Mouse (Mus musculus): ENCODE results near the gene Gnao1.

Gene Gnao1

GRCm38 (mm10) chr8:93809686-93810027 lies at the start of gene Gnao1:
Gene Gnao1, plus strand, starts transcription at chr8:93809966.
- no peak for DNase-seq (ENCODE audit: low spot score in 2 of 2)

- DNase-seq (ENCODE audit: low spot score in 2 of 2), result no peak
Observed at GRCm38 (mm10) chr8:93777605-93778004, 32.2 kb upstream of the Gnao1 start.

- no peak for DNase-seq (ENCODE audit: low spot score in 2 of 2)
Observed at GRCm38 (mm10) chr8:93809226-93809625, 540 bp upstream of the Gnao1 start.

- peak; percentile 65 to 78 for DNase-seq (ENCODE audit: low spot score in 2 of 2)
Observed at GRCm38 (mm10) chr8:93810028-93810858, 477 bp downstream of the Gnao1 start.

GRCm38 (mm10) chr8:93810859-93811602 lies 1.3 kb downstream of the Gnao1 start:
- DNase-seq (ENCODE audit: low spot score in 2 of 2), result no peak

- no peak for DNase-seq (ENCODE audit: low spot score in 2 of 2)
Observed at GRCm38 (mm10) chr8:93811719-93812475, 2.1 kb downstream of the Gnao1 start.

- no peak for DNase-seq (ENCODE audit: low spot score in 2 of 2)
Observed at GRCm38 (mm10) chr8:93812566-93813404, 3.0 kb downstream of the Gnao1 start.

- peak; percentile 81 to 87 for DNase-seq (ENCODE audit: low spot score in 2 of 2)
Observed at GRCm38 (mm10) chr8:93813405-93813761, 3.6 kb downstream of the Gnao1 start.

GRCm38 (mm10) chr8:93814266-93814665 lies 4.5 kb downstream of the Gnao1 start:
- no peak for DNase-seq (ENCODE audit: low spot score in 2 of 2)

- no peak for DNase-seq (ENCODE audit: low spot score in 2 of 2)
Observed at GRCm38 (mm10) chr8:93816226-93816625, 6.5 kb downstream of the Gnao1 start.

GRCm38 (mm10) chr8:93817366-93817765 lies 7.6 kb downstream of the Gnao1 start:
- no peak for DNase-seq (ENCODE audit: low spot score in 2 of 2)

GRCm38 (mm10) chr8:93819929-93820328 lies 10.2 kb downstream of the Gnao1 start:
- DNase-seq (ENCODE audit: low spot score in 2 of 2), result peak in 1 of 2 experiments; percentile 7

- peak in 1 of 2 experiments; percentile 1 for DNase-seq (ENCODE audit: low spot score in 2 of 2)
Observed at GRCm38 (mm10) chr8:93821327-93821726, 11.6 kb downstream of the Gnao1 start.

- DNase-seq (ENCODE audit: low spot score in 2 of 2), result no peak
Observed at GRCm38 (mm10) chr8:93825317-93825716, 15.6 kb downstream of the Gnao1 start.

GRCm38 (mm10) chr8:93830626-93831025 lies 20.9 kb downstream of the Gnao1 start:
- DNase-seq (ENCODE audit: low spot score in 2 of 2), result no peak

- DNase-seq (ENCODE audit: low spot score in 2 of 2), result no peak
Observed at GRCm38 (mm10) chr8:93835771-93836170, 26.0 kb downstream of the Gnao1 start.

- DNase-seq (ENCODE audit: low spot score in 2 of 2), result no peak
Observed at GRCm38 (mm10) chr8:93839113-93839512, 29.3 kb downstream of the Gnao1 start.

GRCm38 (mm10) chr8:93840486-93840885 lies 30.7 kb downstream of the Gnao1 start:
- DNase-seq (ENCODE audit: low spot score in 2 of 2), result no peak

- peak; percentile 40 to 43 for DNase-seq (ENCODE audit: low spot score in 2 of 2)
Observed at GRCm38 (mm10) chr8:93840956-93841752, 31.4 kb downstream of the Gnao1 start.

GRCm38 (mm10) chr8:93842574-93842973 lies 32.8 kb downstream of the Gnao1 start:
- no peak for DNase-seq (ENCODE audit: low spot score in 2 of 2)
